ENCODE assay signal across 23 mouse cellular contexts in the genomic region with DNA sequence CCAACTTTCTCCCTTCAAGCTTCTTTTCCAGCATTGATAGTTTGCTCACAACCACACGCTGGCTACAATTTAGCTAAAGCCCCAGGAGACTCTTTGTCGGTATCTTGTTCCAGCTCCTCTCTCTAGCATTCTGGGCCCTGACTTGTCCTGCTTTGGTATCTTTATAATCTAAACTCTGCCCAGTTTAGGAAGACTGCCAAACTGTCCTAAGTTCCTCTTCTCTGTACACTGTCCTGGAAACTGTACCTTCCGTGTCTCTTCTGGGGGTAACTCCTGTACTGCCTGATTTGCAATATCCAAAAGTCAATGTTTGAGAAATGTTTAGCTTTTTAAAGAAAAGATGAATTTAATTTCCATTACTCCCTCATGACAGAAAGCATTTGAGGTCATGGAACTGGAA. TPM values are rescaled to one million over a fixed set of nuclear protein-coding genes. Genes with fewer than 3 reads are reported as not detected.
DNase-seq lines count a peak whose midpoint lies in the region; ATAC-seq and TF ChIP-seq lines count a peak whose summit lies in the region.
"Had no signal": no experiment of that assay in that cellular context is flagged by ENCODE, and none has a peak within 500 bp of the region (broad histone marks: within the 10 kb centered on the region; RNA-seq: fewer than 3 reads in every experiment).

No protein-coding gene starts in this region.

- H3K9me3 ChIP-seq in hindbrain, postnatal 0 days (ENCODE audit: low read length), result no peaks in the 10 kb centered on the region
- H3K9me3 ChIP-seq in hindbrain, embryonic 16.5 days (ENCODE audit: control insufficient read depth, low read length), result no peaks in the 10 kb centered on the region
- H3K9me3 ChIP-seq: embryonic facial prominence, embryonic 13.5 days; forebrain, embryonic 12.5 days; limb, embryonic 12.5 days; liver, embryonic 12.5 days; midbrain, embryonic 13.5 days had no signal

- H3K27me3 ChIP-seq in hindbrain, postnatal 0 days (ENCODE audit: insufficient read depth, low read length), result no peaks in the 10 kb centered on the region
- no peaks in the 10 kb centered on the region for H3K27me3 ChIP-seq in hindbrain, embryonic 16.5 days (replicated peaks; ENCODE audit: control insufficient read depth, insufficient read depth, low read length)
- H3K27me3 ChIP-seq: CH12.LX; embryonic facial prominence, embryonic 13.5 days; forebrain, embryonic 12.5 days; limb, embryonic 12.5 days; liver, embryonic 12.5 days; midbrain, embryonic 13.5 days had no signal

- H3K4me1 ChIP-seq in hindbrain, postnatal 0 days (ENCODE audit: insufficient read depth, low read length), result no peaks in the 10 kb centered on the region
- H3K4me1 ChIP-seq in hindbrain, embryonic 16.5 days (ENCODE audit: control insufficient read depth, insufficient read depth, low read depth, low read length), result no peaks in the 10 kb centered on the region
- H3K4me1 ChIP-seq: embryonic facial prominence, embryonic 13.5 days; forebrain, embryonic 12.5 days; limb, embryonic 12.5 days; liver, embryonic 12.5 days; midbrain, embryonic 13.5 days had no signal

- TF ChIP-seq CTCF in hindbrain, postnatal 0 days (IDR thresholded peaks at IDR 0.05; ENCODE audit: low read depth), result no peak

- DNase-seq in hindbrain, postnatal 0 days (ENCODE audit: low spot score), result no peak
- peak; percentile 36 for DNase-seq in MEL-GATA-1-ER (ENCODE audit: extremely low read depth, low read depth)
- DNase-seq in skeletal muscle tissue, adult 2 months (ENCODE audit: low read depth, low spot score), result peak; percentile 7
- DNase-seq in layer of hippocampus, adult 9-10 months (ENCODE audit: low spot score), result no peak
- no peak for DNase-seq in lung, postnatal 36 days
- DNase-seq: adrenal gland, adult 8-10 months; cerebellum, adult 11 months; cerebellum, adult 9-10 months; gastrocnemius, postnatal 36 days; kidney, adult 9 months; kidney, postnatal 10 days; liver, postnatal 0 days; lung, postnatal 4 days had no signal

- 0 out of 2 replicates have a peak, but pooled peaks have one; percentile 29 for ATAC-seq in hindbrain, postnatal 0 days
- no peak for ATAC-seq in hindbrain, embryonic 16.5 days
- peak; percentile 79 for ATAC-seq in common myeloid progenitor, adult 5-6 weeks (replicated peaks; ENCODE audit: low read depth, poor library complexity, severe bottlenecking)
- ATAC-seq: intestine, embryonic 16.5 days; liver, embryonic 12.5 days; liver, postnatal 0 days; midbrain, embryonic 13.5 days had no signal

- 69% methylated on average over 3 of the region's 3 CpGs for WGBS in hindbrain, postnatal 0 days
- 80% methylated on average over 3 of the region's 3 CpGs for WGBS in hindbrain, embryonic 16.5 days

- H3K36me3 ChIP-seq in hindbrain, postnatal 0 days (ENCODE audit: insufficient read depth, low read length), result no peaks in the 10 kb centered on the region
- H3K36me3 ChIP-seq in hindbrain, embryonic 16.5 days (ENCODE audit: control insufficient read depth, insufficient read depth, low read length), result no peaks in the 10 kb centered on the region
- H3K36me3 ChIP-seq: forebrain, embryonic 12.5 days; limb, embryonic 12.5 days; liver, embryonic 12.5 days had no signal

- no peak overlapping the region for H3K27ac ChIP-seq in hindbrain, postnatal 0 days
- H3K27ac ChIP-seq in hindbrain, embryonic 16.5 days (ENCODE audit: low read depth, low read length), result no peak overlapping the region
- H3K27ac ChIP-seq: embryonic facial prominence, embryonic 13.5 days; forebrain, embryonic 12.5 days; left cerebral cortex, adult 2 months; limb, embryonic 12.5 days; liver, embryonic 12.5 days; midbrain, embryonic 13.5 days had no signal

- no peak overlapping the region for H3K4me2 ChIP-seq in hindbrain, postnatal 0 days (ENCODE audit: low read depth, low read length)
- no peak overlapping the region for H3K4me2 ChIP-seq in hindbrain, embryonic 16.5 days (ENCODE audit: low read length)
- H3K4me2 ChIP-seq: embryonic facial prominence, embryonic 13.5 days; forebrain, embryonic 12.5 days; limb, embryonic 12.5 days; liver, embryonic 12.5 days; midbrain, embryonic 13.5 days had no signal

- H3K9ac ChIP-seq in hindbrain, postnatal 0 days (replicated peaks; ENCODE audit: low read length), result no peak overlapping the region
- H3K9ac ChIP-seq in hindbrain, embryonic 16.5 days (ENCODE audit: low read depth, low read length), result no peak overlapping the region
- H3K9ac ChIP-seq: embryonic facial prominence, embryonic 13.5 days; forebrain, embryonic 12.5 days; limb, embryonic 12.5 days; liver, embryonic 12.5 days; liver, postnatal 0 days; midbrain, embryonic 13.5 days had no signal

- H3K4me3 ChIP-seq in hindbrain, postnatal 0 days (ENCODE audit: low read length), result no peak overlapping the region
- no peak overlapping the region for H3K4me3 ChIP-seq in hindbrain, embryonic 16.5 days (ENCODE audit: low read length)
- H3K4me3 ChIP-seq: embryonic facial prominence, embryonic 13.5 days; forebrain, embryonic 12.5 days; left cerebral cortex, adult 2 months; limb, embryonic 12.5 days; liver, embryonic 12.5 days; midbrain, embryonic 13.5 days had no signal

RNA-seq across cellular contexts. Expression of a gene that starts 49.4 kb away (rescaled TPM):
- total RNA-seq in hindbrain, postnatal 0 days (2014; rRNA removed), result 11.6 and 14.7 TPM in 2 replicates
- 45.0 and 45.8 TPM in 2 replicates for polyA plus RNA-seq in hindbrain, postnatal 0 days (2015; fragmentation: Nextera tagmentation; extraction: Ambion mirVana)
- 38.7 and 43.7 TPM in 2 replicates for polyA plus RNA-seq in hindbrain, embryonic 16.5 days (2015; fragmentation: Nextera tagmentation; extraction: Ambion mirVana)
- 35.9 and 61.2 TPM in 2 replicates for total RNA-seq in common myeloid progenitor, adult 5-6 weeks (2017)

Comparison
In these comparisons a context has a peak if more than half of its experiments do, and no peak if none do; other contexts are left out.
1. DNase-seq: peak in MEL-GATA-1-ER (single experiment) and skeletal muscle tissue, adult 2 months (single experiment); none in hindbrain, postnatal 0 days (single experiment), layer of hippocampus, adult 9-10 months (single experiment) and lung, postnatal 36 days (single experiment).